Mouse (Mus musculus): Measurements from ENCODE around the gene Tab1. TPM values are rescaled to one million over a fixed set of nuclear protein-coding genes. Genes with fewer than 3 reads are reported as not detected.

Gene Tab1
- total RNA-seq, 2 experiments from 2014 or later: 16.3 to 28.9 TPM

- DNase-seq: no peak
Observed at GRCm38 (mm10) chr15:80137945-80138791, 5.2 kb downstream of the Tab1 start.

GRCm38 (mm10) chr15:80140302-80140701 lies 7.4 kb downstream of the Tab1 start:
- DNase-seq: no peak

- DNase-seq: no peak
Observed at GRCm38 (mm10) chr15:80140878-80141277, 8.0 kb downstream of the Tab1 start.

GRCm38 (mm10) chr15:80142130-80142529 lies 9.2 kb downstream of the Tab1 start:
- no peak for DNase-seq

DNA sequence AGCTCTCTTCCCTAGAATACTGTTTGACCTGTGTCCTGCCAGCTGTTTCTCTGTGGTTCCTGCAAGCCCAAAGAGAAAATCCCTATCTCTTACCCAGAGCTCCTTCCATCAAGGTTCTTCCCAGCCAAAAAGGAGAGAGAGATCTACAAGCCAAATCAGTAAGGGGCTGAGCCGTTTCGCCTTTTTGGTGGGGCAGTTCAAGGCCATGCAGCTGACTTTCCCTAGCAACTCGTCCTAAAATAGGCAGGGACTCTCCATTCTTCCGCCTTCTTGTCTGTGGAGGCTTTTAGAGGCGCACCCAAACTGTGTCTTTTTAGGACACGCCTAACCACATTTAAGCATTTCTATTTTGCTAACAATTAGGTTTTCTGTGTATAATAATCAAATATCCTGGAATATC lies 10.8 kb downstream of the Tab1 start:
- DNase-seq: no peak

DNA sequence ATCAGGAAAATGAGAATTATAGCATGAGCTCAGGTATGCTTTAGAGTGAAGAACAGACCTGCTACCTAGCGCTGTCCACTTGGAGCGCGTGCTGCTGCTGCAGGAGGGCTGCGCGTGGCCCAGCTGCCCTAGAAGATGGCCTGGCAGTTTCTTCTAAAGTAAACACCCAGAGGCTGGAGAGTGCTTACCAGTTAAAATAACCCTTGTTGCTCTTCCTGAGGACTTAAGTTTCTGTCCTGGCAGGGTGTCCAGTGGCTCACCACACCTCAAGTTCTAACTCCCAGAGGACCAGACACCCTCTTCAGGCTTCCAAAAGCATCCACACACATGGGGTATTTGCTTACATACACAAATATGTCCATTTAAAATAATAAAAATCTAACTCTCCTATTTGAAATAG lies 12.5 kb downstream of the Tab1 start:
- DNase-seq: no peak

DNA sequence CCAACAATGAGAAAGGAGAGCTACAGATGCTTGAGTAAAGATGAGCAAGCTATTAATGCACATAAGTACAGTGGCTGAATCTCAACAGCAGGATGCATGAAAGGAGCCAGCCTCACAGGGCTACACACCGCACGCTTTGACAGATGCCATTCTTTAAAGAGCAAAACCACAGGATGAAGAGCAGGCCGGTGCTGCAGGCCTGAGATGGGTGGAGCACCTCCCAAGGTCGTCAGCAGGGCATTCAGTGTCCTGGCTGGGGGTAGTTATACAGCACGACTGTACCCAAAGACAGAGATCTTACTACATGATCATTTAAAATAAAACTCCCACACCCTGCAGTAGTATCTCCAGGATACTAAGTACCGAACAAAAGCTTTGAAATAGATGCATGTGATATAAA lies 13.2 kb downstream of the Tab1 start:
- no peak for DNase-seq

DNA sequence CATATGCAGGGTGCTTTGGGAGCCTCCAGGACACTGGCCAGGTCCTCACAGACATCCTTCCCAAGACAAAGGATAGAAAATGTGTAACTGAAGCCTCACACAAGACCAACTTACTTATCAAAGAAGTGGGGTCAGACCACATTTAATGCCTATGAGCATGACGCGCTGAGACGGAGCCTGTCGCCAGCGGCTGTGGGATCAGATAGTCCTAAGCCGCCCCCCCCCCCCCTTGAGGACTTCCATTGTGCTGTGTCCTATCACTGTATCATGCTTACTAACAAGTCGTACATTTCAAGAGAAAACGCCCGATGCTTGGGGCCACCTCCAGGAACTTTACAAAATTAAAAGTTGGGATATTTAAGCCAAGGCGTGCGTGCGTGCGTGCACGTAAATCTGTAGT lies 14.2 kb downstream of the Tab1 start:
- DNase-seq: no peak

GRCm38 (mm10) chr15:80147511-80147910 lies 14.6 kb downstream of the Tab1 start:
- peak; percentile 36 for DNase-seq

GRCm38 (mm10) chr15:80148565-80148964 lies 15.6 kb downstream of the Tab1 start:
- DNase-seq: no peak

GRCm38 (mm10) chr15:80149517-80149916 lies 16.6 kb downstream of the Tab1 start:
- DNase-seq: no peak

DNA sequence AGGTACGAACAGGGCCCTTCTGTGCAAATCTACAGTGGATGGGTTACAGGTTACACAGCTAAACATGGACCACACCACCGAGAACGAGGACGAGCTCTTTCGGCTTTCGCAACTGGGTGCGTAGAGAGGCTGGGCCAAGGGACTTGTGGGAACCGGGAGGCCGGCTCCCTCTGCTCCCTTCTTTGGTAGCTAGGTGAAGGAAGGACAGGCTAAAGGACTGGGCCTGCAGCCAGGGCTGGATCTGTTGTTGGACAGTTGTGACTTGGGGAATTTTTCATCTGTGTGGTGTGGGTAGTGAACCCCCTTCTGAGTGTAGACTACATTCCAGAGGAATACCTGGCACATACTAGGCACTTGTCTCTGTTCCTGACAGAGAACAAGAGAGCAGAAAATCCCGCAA lies 19.7 kb downstream of the Tab1 start:
- DNase-seq: no peak

- no peak for DNase-seq
Observed at GRCm38 (mm10) chr15:80153757-80154156, 20.8 kb downstream of the Tab1 start.

DNA sequence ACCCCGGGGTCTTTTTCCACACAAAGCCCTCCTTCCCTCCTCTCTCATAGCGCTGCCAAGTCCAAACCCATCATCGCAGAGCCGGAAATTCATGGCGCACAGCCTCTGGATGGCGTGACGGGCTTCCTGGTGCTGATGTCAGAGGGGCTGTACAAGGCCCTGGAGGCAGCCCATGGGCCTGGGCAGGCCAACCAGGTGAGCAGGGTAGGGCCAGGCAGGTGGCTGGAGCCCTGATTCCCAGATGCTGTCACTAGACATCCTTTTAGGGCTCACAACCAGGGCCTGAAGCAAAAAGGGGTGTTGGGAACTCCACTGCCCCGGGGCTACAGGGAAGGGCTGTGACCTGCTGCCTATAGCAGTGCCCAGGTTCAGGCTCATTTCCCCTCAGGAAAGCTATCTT lies 22.8 kb downstream of the Tab1 start:
- DNase-seq: no peak

- no peak for DNase-seq
Observed at GRCm38 (mm10) chr15:80157197-80157943, 24.4 kb downstream of the Tab1 start.

DNA sequence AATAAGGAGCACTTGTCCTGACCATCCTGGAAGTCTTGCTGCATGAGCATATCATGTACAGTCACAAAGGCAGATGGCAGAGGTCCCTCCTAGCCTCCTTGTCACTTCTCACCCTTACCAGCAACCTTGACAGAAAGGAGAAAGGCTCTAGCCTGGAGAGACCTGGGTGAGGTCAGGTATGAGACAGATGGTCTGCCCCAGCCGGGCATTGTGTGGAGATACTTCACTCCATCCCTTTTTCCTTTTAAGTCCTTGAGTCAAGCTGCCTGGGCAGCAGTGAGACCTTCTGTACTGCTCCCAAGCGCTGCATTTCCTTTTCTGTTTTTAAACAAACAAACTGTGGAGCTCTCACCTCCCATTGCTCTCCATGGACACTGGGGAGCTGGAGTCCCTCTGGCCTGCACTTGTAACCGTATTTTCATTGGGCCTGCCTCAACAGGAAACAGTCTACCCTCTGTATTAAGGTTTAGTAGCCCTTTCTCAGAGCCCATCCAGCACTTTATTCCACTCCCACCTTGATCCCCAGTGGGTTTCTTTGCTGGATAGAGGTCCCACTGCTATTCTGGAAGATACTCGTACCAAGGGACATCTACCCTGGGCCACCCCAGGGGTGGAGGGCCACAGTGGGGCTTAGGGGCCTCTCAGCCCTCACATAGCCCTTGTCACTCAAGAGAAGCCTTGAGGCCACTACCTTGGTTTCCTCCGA lies 25.2 kb downstream of the Tab1 start:
- no peak for DNase-seq

- DNase-seq: no peak
Observed at GRCm38 (mm10) chr15:80158707-80159090, 25.8 kb downstream of the Tab1 start.

GRCm38 (mm10) chr15:80159286-80159901 lies 26.5 kb downstream of the Tab1 start:
- DNase-seq: no peak

DNA sequence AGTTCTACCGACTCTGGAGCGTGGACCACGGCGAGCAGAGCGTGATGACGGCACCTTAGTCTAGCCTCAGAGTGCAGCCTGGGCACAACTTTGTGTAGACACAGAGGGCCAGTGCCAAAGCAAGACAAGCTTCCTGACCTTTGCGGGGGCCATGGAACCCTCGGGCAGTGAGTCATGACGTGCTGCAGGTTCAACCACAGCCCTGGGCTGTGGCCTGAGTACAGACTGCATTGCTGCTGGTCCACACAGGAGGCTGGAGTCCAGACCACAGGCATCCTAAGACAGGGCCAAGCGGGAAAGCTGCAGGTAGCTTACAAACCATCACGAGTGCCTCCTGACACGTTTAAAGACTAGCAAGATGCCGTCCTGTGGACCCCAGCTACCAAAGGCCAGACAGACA lies 27.3 kb downstream of the Tab1 start:
- no peak for DNase-seq

- DNase-seq: peak; percentile 34
Observed at GRCm38 (mm10) chr15:80160726-80161125, 27.8 kb downstream of the Tab1 start.

DNA sequence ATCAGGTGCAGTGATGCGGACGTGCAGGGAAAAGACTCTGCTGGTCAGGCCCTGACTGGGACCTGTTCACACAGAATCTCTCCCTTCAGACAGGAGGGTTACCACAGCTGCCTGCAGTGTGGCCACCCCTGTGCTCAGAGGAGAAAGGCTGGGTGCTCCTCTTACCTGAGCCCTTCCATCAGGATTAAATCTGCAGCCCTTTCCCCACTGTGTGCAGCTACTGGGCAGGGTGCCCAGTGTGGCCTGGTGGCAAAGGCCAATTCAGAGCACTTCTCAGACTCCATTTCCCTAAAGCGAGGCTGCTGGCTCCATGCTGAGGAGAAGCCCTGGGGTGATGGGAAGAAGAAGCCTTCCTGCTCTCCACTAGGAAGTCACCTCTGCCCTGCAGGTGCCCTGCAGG lies 28.3 kb downstream of the Tab1 start:
- no peak for DNase-seq

DNA sequence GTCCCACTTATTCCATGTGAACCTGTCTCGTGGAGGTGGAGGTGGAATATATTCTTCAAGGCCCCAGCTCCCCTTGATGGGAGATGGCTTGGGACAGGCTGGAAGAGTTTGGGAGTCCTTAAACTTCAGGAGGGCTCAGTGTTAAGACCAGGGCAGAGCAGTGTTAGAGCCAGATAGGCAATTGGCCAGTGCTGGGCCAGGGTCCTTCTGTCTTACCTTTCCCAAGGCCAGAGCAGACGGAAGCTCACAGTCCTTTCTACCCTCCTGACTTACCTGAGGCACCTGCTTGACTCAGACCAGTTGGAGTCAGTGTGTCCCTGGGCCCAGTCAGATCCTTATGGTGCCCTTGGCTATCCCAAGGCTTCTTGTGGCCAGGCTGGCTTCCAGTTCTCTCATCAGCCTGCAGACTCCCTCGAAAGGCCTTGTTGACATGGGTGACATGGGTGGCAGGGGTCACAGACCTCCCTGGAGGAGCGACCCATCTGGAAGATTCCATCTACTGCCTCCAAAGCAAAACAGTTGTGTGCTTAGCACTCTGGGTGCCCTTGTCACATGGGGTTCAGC lies 29.6 kb downstream of the Tab1 start:
- DNase-seq: no peak
